Mouse (Mus musculus) G1E (cell line): ENCODE measurements around the gene Igflr1. TPM values are rescaled to one million over a fixed set of nuclear protein-coding genes. Genes with fewer than 3 reads are reported as not detected.

Experiments
- ATAC-seq: 2 replicates; pipeline ENCODE4 v1.8.0; 2016; ENCODE audit warnings: mild to moderate bottlenecking; ENCODE audit not compliant: insufficient number of reproducible peaks, poor library complexity, low FRiP score, severe bottlenecking; ENCODE audit errors: extremely low read depth
- DNase-seq: peaks from one replicate; pipeline ENCODE4 v3.0.0; 2012; ENCODE audit warnings: low spot score
- H3K27me3 ChIP-seq: 2 replicates; pipeline ENCODE4 v1.6.1; 2012; ENCODE audit warnings: mild to moderate bottlenecking, low read length, inconsistent platforms; ENCODE audit not compliant: insufficient read depth
- H3K36me3 ChIP-seq: replicated peaks from 2 replicates; pipeline ENCODE3; 2012; ENCODE audit warnings: mild to moderate bottlenecking, inconsistent platforms
- H3K4me1 ChIP-seq: 2 replicates; pipeline ENCODE4 v1.6.1; 2012; ENCODE audit warnings: low read depth, low read length, inconsistent platforms, mixed read lengths; ENCODE audit not compliant: insufficient read depth
- H3K4me3 ChIP-seq: 2 replicates; pipeline ENCODE4 v1.5.1; 2012; ENCODE audit warnings: low read depth, mild to moderate bottlenecking, inconsistent platforms, low read length, moderate library complexity, mixed read lengths
- H3K9me3 ChIP-seq: replicated peaks from 2 replicates; pipeline ENCODE4 v1.6.1; 2012; ENCODE audit warnings: inconsistent platforms
- CTCF ChIP-seq: IDR thresholded peaks from 2 replicates; pipeline ENCODE4 v1.5.1; 2012; ENCODE audit warnings: low read depth, low read length, inconsistent platforms, mixed read lengths
- GATA1 ChIP-seq: IDR thresholded peaks from 2 replicates; pipeline ENCODE4 v1.6.1; 2012; ENCODE audit warnings: borderline replicate concordance, low read length, inconsistent platforms, mixed read lengths
- GATA2 ChIP-seq: IDR thresholded peaks from 2 replicates; pipeline ENCODE4 v1.6.1; 2012; ENCODE audit warnings: low read depth, low read length, inconsistent platforms, borderline replicate concordance
- POLR2AphosphoS5 ChIP-seq: IDR thresholded peaks from 2 replicates; pipeline ENCODE4 v1.6.1; 2012; ENCODE audit warnings: low read depth, low read length, inconsistent platforms; ENCODE audit not compliant: insufficient replicate concordance
- TAL1 ChIP-seq: conservative IDR thresholded peaks from 2 replicates; pipeline ENCODE4 v1.6.1; 2012; ENCODE audit warnings: low read depth, low read length, inconsistent platforms, mixed read lengths
- polyA plus RNA-seq: library from polyadenylated mRNA; stranded (reverse); fragments of >175 nt; gene quantifications from 2 replicates; pipeline ENCODE4 v1.2.3, GENCODE M21; 2012
- total RNA-seq, 2 experiments: library from RNA; stranded (forward) in 1 of 2; stranded (reverse) in 1 of 2; fragments of 200-1000 nt in 1 of 2; fragments of >200 nt in 1 of 2; fragmentation: Nextera tagmentation in 1 of 2; gene quantifications; 2 replicates each; pipeline ENCODE4 v1.2.3; 2014 to 2017

The Igflr1 gene
- total RNA-seq (2014; fragmentation: Nextera tagmentation): 1.8 TPM in 1 of 2 replicates, not detected in the other
- total RNA-seq (2017): 0.70 TPM in 1 of 2 replicates, not detected in the other
- polyA plus RNA-seq: 4.8 and 6.3 TPM in 2 replicates

DNA sequence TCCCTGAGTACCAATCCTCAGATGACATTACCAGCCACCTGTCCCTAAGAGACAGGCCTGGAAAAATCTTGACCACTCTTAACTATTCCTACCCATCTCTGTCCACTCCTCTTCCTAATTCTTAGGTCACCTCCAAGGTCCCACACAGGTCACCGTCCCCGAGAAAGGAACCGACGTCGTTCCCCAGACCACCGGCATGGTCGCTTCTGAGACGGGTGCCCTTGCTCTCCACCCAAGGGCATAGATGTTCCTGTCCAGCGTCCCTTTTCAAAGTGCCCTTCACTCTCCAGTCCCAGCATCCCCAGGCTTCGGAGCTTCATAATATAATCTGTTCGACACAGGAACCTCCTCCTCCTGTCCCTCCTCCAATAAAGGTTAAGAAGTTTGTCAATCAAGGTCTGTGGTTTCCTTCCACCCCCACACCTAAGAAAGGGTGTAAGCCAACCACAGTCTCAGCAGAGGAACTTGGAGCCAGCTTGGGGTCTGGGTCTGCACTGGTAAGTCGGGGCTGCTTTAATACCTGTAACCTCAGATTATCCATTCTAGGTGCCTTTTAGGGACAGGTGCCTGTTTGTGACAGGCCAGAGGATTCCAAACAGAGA is at the start of gene Igflr1:
Gene Igflr1 (plus strand): TSS at position 458 of the 602 bp plus-strand sequence.
- peaks cover 51% of the 10 kb centered on the region for H3K4me1 ChIP-seq

DNA sequence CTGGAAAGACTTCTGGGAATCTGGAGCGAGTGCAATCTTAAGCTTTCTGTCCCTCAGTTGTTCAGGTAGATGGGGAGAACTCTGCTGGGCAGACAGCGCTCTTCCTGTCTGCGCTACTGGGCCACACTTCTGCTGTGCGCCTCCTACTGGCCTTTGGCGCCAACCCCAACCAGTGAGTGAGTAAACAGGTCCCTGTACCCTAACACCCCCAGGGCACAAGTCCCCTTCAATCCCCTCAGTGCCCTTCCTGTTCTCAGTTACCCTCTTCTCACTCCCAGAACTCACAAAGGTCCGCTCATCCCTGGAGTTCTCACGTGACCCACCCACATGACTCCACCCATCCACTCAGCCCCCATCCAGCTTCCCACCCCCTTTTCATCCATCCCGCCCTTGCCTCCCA is 46.9 kb upstream of the Igflr1 start:
- no peak for DNase-seq
- H3K4me1 ChIP-seq: no peaks in the 10 kb centered on the region
- peaks cover 30% of the 10 kb centered on the region for H3K27me3 ChIP-seq
- no peaks in the 10 kb centered on the region for H3K9me3 ChIP-seq
- H3K4me3 ChIP-seq: no peak overlapping the region
- ATAC-seq: no peak
- TF ChIP-seq CTCF (no peak), TAL1 (no peak), GATA2 (no peak), POLR2AphosphoS5 (no peak), GATA1 (no peak)
- H3K36me3 ChIP-seq: peaks cover 10% of the 10 kb centered on the region

More for the DNA sequence above, at the start of gene Igflr1:
- Histone ChIP-seq H3K9me3 (no peaks in the 10 kb centered on the region), H3K4me3 (peak within 1 kb of the TSS; percentile 83; the same call in 1 of the 2 replicates), H3K36me3 (peaks cover 75% of the 10 kb centered on the region), H3K27me3 (no peaks in the 10 kb centered on the region)
- DNase-seq (no peak), ATAC-seq (no peak)
- TF ChIP-seq GATA1 (no peak), TAL1 (no peak), CTCF (no peak), POLR2AphosphoS5 (no peak), GATA2 (no peak)

- Histone ChIP-seq H3K27me3 (peaks cover 30% of the 10 kb centered on the region), H3K9me3 (no peaks in the 10 kb centered on the region), H3K4me3 (no peak overlapping the region), H3K36me3 (peaks cover 29% of the 10 kb centered on the region), H3K4me1 (no peaks in the 10 kb centered on the region)
- no peak for DNase-seq
- ATAC-seq: no peak
- no peak for TF ChIP-seq GATA1
- no peak for TF ChIP-seq TAL1
- TF ChIP-seq POLR2AphosphoS5: no peak
- no peak for TF ChIP-seq GATA2
- no peak for TF ChIP-seq CTCF
Measured at GRCm38 (mm10) chr7:30520396-30520795, 44.8 kb upstream of the Igflr1 start.

- Histone ChIP-seq H3K9me3 (no peaks in the 10 kb centered on the region), H3K36me3 (peaks cover 34% of the 10 kb centered on the region), H3K4me1 (peaks cover 2% of the 10 kb centered on the region; the same call in 1 of the 2 replicates), H3K4me3 (no peak overlapping the region), H3K27me3 (peaks cover 26% of the 10 kb centered on the region)
- no peak for TF ChIP-seq POLR2AphosphoS5
- no peak for TF ChIP-seq CTCF
- no peak for TF ChIP-seq GATA1
- no peak for TF ChIP-seq GATA2
- no peak for TF ChIP-seq TAL1
- DNase-seq (no peak), ATAC-seq (no peak)
Measured at GRCm38 (mm10) chr7:30520856-30521255, 44.4 kb upstream of the Igflr1 start.

GRCm38 (mm10) chr7:30522871-30523270 is 42.4 kb upstream of the Igflr1 start:
- Histone ChIP-seq H3K9me3 (no peaks in the 10 kb centered on the region), H3K4me1 (peaks cover 3% of the 10 kb centered on the region; the same call in 1 of the 2 replicates), H3K27me3 (peaks cover 24% of the 10 kb centered on the region), H3K4me3 (no peak overlapping the region), H3K36me3 (peaks cover 54% of the 10 kb centered on the region)
- ATAC-seq (no peak), DNase-seq (no peak)
- TF ChIP-seq GATA1: no peak
- TF ChIP-seq TAL1: no peak

DNA sequence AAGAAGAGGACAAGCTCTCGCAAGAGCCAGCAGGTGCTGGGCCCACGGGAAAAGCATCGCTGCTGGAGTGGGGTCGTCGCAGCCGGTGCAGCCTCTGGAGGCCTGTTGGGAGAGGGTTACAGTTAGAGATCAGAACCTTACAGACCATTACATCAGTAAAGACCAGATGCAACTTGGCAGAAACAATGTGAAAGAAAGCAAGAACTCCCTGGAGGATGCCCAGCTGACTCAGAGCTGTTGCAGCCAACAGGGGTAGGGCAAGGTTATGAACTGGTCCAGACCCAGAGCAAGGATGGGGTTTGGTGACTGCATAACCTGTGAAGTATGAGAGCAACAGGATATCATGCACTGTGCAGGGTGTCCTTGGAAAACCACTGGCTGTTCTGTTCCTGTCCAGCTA is 40.7 kb upstream of the Igflr1 start:
- Histone ChIP-seq H3K4me1 (peaks cover 12% of the 10 kb centered on the region), H3K27me3 (peaks cover 10% of the 10 kb centered on the region; the same call in 1 of the 2 replicates), H3K36me3 (peaks cover 70% of the 10 kb centered on the region), H3K4me3 (no peak overlapping the region), H3K9me3 (no peaks in the 10 kb centered on the region)
- ATAC-seq (no peak), DNase-seq (no peak)
- no peak for TF ChIP-seq GATA1
- no peak for TF ChIP-seq CTCF
- no peak for TF ChIP-seq TAL1
- no peak for TF ChIP-seq POLR2AphosphoS5
- no peak for TF ChIP-seq GATA2
